Mouse (Mus musculus): Measurements from ENCODE around the gene Tomt. TPM values are rescaled to one million over a fixed set of nuclear protein-coding genes. Genes with fewer than 3 reads are reported as not detected.
A peak's percentile ranks its signal among the peaks of the same experiment; 100 is the strongest.
"Not testable (repeated sequence)": the region's sequence is repeated elsewhere in the genome, so short reads cannot be mapped to it uniquely, and the experiment has no call there.

Gene Tomt
- polyA plus RNA-seq, 1 experiment from 2014 or later, result 0.59 TPM

DNA sequence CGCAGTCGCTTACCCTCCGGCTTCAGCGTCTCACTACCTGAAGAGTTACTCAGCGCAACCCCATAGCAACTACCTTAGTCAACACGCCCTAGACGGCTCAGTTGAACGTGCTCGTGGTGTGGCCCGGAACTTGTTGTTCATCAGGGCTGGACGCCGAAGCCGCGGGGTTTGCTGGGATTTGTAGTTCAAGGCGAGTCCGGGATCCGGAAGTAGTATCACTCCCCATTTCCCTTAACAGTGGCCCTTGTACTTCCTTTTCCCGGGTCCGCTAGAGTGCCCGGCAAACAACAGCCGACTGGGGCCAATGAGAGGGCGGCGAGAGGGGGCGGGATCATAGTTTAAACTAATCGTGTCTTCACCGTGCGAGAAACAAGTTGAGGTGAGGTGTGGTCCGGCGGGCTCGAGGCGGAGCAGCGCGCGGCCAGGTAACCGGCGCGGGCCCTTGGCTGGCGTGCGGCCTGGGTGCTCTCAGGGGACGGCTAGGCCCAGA, 27.6 kb upstream of the Tomt start, which contains the start of the genes Lrrc51 and Numa1:
Gene Lrrc51, minus strand, starts transcription at position 145 of the 490 bp plus-strand sequence.
Gene Numa1, plus strand, starts transcription at position 361 of the 490 bp plus-strand sequence.
- H3K4me3 ChIP-seq, result peak within 1 kb of the TSS; percentile 87
- WGBS, result under 1% methylated on average over 40 of the region's 40 CpGs
- peak within 1 kb of the TSS; percentile 85 for H3K27ac ChIP-seq
- peak within 1 kb of the TSS; percentile 73 for H3K4me2 ChIP-seq
- H3K4me1 ChIP-seq, result peaks cover 21% of the 10 kb centered on the region
- peaks cover 6% of the 10 kb centered on the region for H3K36me3 ChIP-seq
- no peaks in the 10 kb centered on the region for H3K9me3 ChIP-seq
- ATAC-seq (ENCODE audit: insufficient number of reproducible peaks, insufficient read depth, low FRiP score, low TSS enrichment, low read depth), result peak; percentile 97
- H3K9ac ChIP-seq, result peak within 1 kb of the TSS; percentile 92
- H3K27me3 ChIP-seq, result no peaks in the 10 kb centered on the region

DNA sequence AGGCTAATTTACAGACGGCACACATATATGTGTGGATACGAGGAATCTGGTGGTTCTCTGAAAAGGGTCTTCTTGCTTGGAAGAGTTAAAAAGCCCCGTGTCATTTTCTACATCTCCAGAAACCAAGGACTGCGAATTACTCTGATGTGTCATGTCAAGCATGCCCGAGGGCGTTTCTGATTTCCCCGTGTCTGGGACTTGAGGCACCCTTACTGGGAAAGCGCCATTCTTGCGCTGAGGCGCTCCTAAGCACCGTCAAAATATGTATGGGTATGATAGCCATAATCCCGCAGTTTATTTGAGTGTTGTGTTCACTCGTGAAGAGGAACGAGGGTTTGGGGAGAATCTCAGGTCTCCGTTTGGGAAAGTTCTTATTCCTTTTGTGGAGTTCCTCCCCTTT, 27.1 kb upstream of the Tomt start:
- no peak for ATAC-seq (ENCODE audit: insufficient number of reproducible peaks, insufficient read depth, low FRiP score, low TSS enrichment, low read depth)
- WGBS, result 4% methylated on average over 15 of the region's 15 CpGs
- peak overlapping the region; percentile 87 for H3K4me3 ChIP-seq
- no peaks in the 10 kb centered on the region for H3K27me3 ChIP-seq
- no peaks in the 10 kb centered on the region for H3K9me3 ChIP-seq
- H3K36me3 ChIP-seq, result peaks cover 6% of the 10 kb centered on the region
- H3K4me1 ChIP-seq, result peaks cover 21% of the 10 kb centered on the region
- peak overlapping the region; percentile 85 for H3K27ac ChIP-seq
- peak overlapping the region; percentile 73 for H3K4me2 ChIP-seq
- peak overlapping the region; percentile 92 for H3K9ac ChIP-seq

DNA sequence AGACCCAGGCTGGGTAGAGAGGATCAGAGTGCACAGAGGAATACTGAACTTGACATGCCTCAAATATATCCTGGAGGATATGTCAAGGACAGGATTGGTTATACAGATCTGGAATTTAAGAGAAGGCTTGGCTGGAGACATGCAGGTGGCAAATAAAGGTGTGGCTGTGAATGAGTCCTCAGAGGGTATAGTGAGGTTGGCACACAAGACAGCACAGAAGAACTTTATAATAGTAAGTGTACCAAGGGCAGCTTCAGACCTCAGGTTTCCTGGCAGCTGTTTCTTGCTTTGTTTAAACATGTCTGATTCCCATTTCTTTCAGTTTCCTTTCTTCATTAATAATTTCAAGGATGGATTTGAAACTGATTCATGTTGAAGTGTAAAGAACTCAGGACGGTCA, 26.4 kb upstream of the Tomt start:
- 77% methylated on average over 1 of the region's 1 CpGs for WGBS
- H3K9me3 ChIP-seq, result no peaks in the 10 kb centered on the region
- no peak overlapping the region for H3K9ac ChIP-seq
- peaks cover 21% of the 10 kb centered on the region for H3K4me1 ChIP-seq
- peak overlapping the region; percentile 87; the same call in 1 of the 2 replicates for H3K4me3 ChIP-seq
- H3K36me3 ChIP-seq, result peaks cover 5% of the 10 kb centered on the region
- H3K4me2 ChIP-seq, result peak overlapping the region; percentile 73
- no peak overlapping the region for H3K27ac ChIP-seq
- ATAC-seq (ENCODE audit: insufficient number of reproducible peaks, insufficient read depth, low FRiP score, low TSS enrichment, low read depth), result no peak
- no peaks in the 10 kb centered on the region for H3K27me3 ChIP-seq

DNA sequence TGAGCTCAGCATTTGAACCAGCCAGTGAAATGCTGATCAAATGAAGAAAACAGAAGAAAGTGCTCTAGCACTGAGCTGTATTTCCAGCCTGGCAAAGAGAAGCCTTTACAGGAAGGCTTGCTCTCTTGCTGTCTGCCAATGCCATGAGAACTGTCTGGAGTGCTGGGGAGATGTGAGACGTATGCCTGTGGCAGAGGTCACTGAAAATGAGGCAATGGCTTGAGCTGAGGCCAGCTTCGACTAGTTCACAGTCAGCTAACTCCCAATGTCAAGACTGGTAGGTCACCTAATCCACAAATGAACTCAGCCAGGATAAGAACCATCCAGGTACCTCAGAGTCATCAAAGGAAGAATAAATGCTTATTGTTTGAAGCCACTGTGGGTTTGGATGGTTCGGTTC, 21.9 kb upstream of the Tomt start:
- H3K4me3 ChIP-seq, result no peak overlapping the region
- no peak for ATAC-seq (ENCODE audit: insufficient number of reproducible peaks, insufficient read depth, low FRiP score, low TSS enrichment, low read depth)
- no peak overlapping the region for H3K9ac ChIP-seq
- H3K27ac ChIP-seq, result no peak overlapping the region
- no peaks in the 10 kb centered on the region for H3K9me3 ChIP-seq
- no peaks in the 10 kb centered on the region for H3K36me3 ChIP-seq
- H3K4me2 ChIP-seq, result no peak overlapping the region
- H3K4me1 ChIP-seq, result peaks cover 7% of the 10 kb centered on the region; the same call in 1 of the 2 replicates
- H3K27me3 ChIP-seq, result no peaks in the 10 kb centered on the region
- 84% methylated on average over 3 of the region's 3 CpGs for WGBS

DNA sequence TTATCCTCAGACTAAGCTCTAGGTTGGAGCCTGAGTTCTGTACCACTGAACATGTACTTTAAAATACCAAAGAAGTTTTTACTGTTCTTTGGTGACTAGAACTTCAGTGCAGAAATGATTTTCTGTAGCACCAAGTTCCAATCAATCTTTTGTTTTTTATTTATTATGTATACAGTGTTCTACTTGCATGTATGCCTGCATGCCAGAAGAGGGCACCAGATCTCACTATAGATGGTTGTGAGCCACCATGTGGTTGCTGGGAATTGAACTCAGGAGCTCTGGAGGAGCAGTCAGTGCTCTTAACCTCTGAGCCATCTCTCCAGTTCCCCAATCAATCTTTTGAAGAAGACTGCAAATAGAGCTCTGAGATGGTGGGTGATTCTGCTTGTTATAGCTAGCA, 19.7 kb upstream of the Tomt start:
- H3K9me3 ChIP-seq; ATAC-seq (ENCODE audit: insufficient number of reproducible peaks, insufficient read depth, low FRiP score, low TSS enrichment, low read depth); H3K4me2 ChIP-seq; H3K36me3 ChIP-seq; H3K4me3 ChIP-seq; H3K27ac ChIP-seq; H3K9ac ChIP-seq; H3K27me3 ChIP-seq; H3K4me1 ChIP-seq: not testable (repeated sequence)

DNA sequence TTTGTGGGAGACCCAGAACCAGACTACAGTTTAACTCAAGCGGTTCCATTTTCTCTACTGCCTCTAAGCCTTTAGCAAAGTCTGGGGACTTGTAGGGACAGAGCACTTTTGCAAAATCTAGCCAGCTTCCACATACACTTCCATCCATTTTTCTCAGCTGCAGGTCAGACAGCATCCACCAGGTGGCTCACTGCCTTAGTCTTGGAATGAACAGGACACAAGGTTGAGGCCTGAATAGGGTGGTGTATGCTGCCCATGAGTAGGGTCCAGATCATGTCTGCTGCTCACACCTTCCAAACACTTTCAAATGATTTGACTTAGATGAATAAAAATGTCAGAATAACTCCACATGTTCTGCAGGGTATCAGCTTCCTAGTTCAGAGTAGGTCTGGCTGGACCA, 11.9 kb upstream of the Tomt start:
- no peak overlapping the region for H3K9ac ChIP-seq
- H3K4me2 ChIP-seq, result no peak overlapping the region
- 14% methylated on average over 1 of the region's 1 CpGs for WGBS
- no peak overlapping the region for H3K4me3 ChIP-seq
- 0 out of 2 replicates have a peak, but pooled peaks cover 4% of the 10 kb centered on the region for H3K4me1 ChIP-seq
- no peak overlapping the region for H3K27ac ChIP-seq
- H3K27me3 ChIP-seq, result no peaks in the 10 kb centered on the region
- H3K36me3 ChIP-seq, result peaks cover 32% of the 10 kb centered on the region
- H3K9me3 ChIP-seq, result no peaks in the 10 kb centered on the region
- ATAC-seq (ENCODE audit: insufficient number of reproducible peaks, insufficient read depth, low FRiP score, low TSS enrichment, low read depth), result 0 out of 2 replicates have a peak, but pooled peaks have one; percentile 43

DNA sequence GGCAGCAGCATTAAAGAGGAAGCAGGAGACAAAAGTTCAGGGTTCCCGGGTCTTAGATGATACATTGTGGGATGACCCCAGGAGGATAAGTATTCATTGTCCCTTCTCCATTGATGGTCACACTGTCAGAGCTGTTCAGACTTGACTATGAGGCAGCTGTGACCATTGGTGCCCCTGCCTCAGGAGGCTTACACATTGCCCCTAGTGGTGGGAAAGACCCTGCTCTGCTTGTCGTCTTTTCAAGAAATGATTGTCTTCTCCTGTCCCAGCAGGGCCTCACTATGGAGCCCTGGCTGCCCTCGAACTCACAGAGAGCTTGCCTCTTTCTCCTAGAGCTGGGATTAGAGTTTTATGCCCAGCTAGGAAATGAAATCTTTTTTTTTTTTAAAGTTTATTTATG, 5.8 kb upstream of the Tomt start:
- Histone ChIP-seq H3K4me2 (no peak overlapping the region), H3K4me3 (no peak overlapping the region), H3K4me1 (peaks cover 5% of the 10 kb centered on the region), H3K27me3 (no peaks in the 10 kb centered on the region), H3K27ac (no peak overlapping the region), H3K36me3 (peaks cover 71% of the 10 kb centered on the region), H3K9me3 (no peaks in the 10 kb centered on the region), H3K9ac (no peak overlapping the region)
- ATAC-seq (ENCODE audit: insufficient number of reproducible peaks, insufficient read depth, low FRiP score, low TSS enrichment, low read depth), result no peak
- WGBS, result 67% methylated on average over 3 of the region's 3 CpGs

DNA sequence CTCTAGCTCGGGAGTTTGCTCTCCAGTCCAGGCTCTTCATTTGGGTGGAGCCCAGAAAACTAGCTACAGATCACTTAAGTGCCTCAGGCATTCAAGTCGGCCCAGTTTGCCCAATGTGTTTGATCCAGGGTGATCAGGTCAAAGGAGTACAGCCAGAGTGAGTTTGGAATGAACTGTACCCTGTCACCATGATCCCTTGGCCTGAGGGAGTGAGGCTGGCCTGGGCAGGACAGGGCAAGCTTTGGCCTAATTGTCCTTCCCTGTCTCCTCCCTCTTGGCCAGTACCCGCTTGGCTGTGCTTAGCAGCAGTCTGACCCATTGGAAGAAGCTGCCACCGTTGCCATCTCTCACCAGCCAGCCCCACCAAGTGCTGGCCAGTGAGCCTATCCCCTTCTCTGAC, 4.0 kb upstream of the Tomt start:
- WGBS, result 70% methylated on average over 4 of the region's 4 CpGs
- ATAC-seq (ENCODE audit: insufficient number of reproducible peaks, insufficient read depth, low FRiP score, low TSS enrichment, low read depth), result no peak
- peaks cover 59% of the 10 kb centered on the region for H3K36me3 ChIP-seq

DNA sequence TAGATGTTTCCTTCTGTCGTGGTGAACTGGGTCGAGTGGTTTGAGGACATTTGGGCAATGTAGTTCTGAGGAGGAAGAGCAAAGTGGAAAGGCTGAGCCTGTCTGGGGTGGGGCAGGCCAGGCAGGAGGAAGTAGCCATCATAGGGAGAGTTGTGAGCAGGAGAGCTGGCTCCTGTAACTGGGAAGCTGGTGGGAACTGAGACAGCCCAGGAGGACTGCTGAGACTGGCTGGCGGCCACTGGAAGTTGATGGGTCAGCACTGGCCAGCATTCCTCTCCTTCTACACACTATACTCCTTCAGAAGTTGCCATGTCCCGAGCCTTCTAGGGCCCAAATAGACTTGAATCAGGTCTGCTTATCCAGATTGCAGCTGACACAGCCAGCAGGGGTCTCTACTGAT, 2.2 kb upstream of the Tomt start:
- WGBS, result 70% methylated on average over 4 of the region's 4 CpGs
- no peak overlapping the region for H3K27ac ChIP-seq

More for the DNA sequence above, 4.0 kb upstream of the Tomt start:
- Histone ChIP-seq H3K4me2 (no peak overlapping the region), H3K9me3 (no peaks in the 10 kb centered on the region), H3K27ac (no peak overlapping the region), H3K9ac (no peak overlapping the region), H3K4me3 (no peak overlapping the region), H3K27me3 (no peaks in the 10 kb centered on the region), H3K4me1 (peaks cover 14% of the 10 kb centered on the region)

DNA sequence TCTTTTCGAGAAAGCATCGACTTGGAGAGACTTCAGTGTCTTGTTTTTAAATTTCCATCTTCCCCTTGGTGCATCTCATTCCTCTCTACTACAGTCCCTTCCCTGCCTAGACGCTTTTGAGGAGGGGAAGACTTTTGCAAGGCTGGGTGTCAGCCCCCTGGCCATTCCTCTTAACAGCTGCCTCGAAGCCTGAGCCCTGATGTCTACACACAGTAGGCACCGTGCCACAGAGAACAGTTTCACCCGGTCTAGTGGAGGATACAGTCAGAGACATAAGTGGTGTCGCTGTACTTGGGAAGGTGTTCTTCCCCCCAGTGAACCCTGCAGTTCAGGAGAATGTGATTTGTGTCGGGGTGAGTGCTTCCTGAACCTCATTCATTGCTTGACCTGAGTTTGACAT, 537 bp upstream of the Tomt start:
- H3K4me2 ChIP-seq, result peak overlapping the region; percentile 70
- 71% methylated on average over 8 of the region's 8 CpGs for WGBS
- H3K9ac ChIP-seq, result peak overlapping the region; percentile 92
- peaks cover 19% of the 10 kb centered on the region for H3K4me1 ChIP-seq
- ATAC-seq (ENCODE audit: insufficient number of reproducible peaks, insufficient read depth, low FRiP score, low TSS enrichment, low read depth), result no peak
- peak overlapping the region; percentile 83 for H3K4me3 ChIP-seq
- no peaks in the 10 kb centered on the region for H3K27me3 ChIP-seq
- no peak overlapping the region for H3K27ac ChIP-seq
- H3K36me3 ChIP-seq, result peaks cover 35% of the 10 kb centered on the region
- no peaks in the 10 kb centered on the region for H3K9me3 ChIP-seq

More for the DNA sequence above, 2.2 kb upstream of the Tomt start:
- ATAC-seq (ENCODE audit: insufficient number of reproducible peaks, insufficient read depth, low FRiP score, low TSS enrichment, low read depth), result no peak
- Histone ChIP-seq H3K4me2 (no peak overlapping the region), H3K36me3 (peaks cover 42% of the 10 kb centered on the region), H3K27me3 (no peaks in the 10 kb centered on the region), H3K9ac (no peak overlapping the region), H3K4me1 (peaks cover 19% of the 10 kb centered on the region), H3K4me3 (no peak overlapping the region), H3K9me3 (no peaks in the 10 kb centered on the region)

DNA sequence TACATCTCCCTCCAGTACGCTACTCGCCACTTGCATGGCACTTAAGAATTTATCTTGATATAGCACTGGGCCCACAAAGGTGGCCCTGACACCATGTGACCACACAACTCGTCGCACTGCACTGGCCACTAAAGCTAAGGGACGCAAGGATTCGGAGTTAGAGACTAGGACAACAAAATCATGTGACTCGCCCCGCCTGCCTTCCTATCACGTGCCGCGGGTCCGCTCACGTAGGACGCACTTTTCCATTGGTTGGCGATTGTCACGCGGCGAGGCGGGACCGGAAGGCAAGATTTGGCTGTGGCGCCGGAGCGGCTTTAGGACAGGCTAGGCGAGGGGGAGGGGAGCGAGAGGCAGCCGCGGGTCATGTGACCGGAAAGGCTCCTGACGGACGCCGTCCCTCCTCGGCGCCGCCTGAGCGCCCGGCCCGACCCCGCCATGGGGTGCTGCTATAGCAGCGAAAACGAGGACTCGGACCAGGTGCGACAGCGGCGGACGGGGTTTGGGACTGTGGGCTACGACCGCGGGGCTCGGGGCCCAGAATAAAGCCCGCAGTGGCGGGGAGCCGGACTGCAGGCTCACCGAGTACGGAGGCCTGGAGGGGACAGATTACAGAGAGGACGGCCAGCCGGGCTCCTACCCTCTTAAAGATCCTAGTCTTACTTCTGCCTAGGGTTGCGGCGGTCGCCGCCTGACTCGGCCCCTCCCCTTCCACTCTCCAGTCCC, 435 bp downstream of the Tomt start, which contains the start of gene Lamtor1:
Gene Lamtor1, plus strand, starts transcription at position 344 of the 726 bp plus-strand sequence.
- peak within 1 kb of the TSS; percentile 95 for H3K27ac ChIP-seq
- peak within 1 kb of the TSS; percentile 70 for H3K4me2 ChIP-seq
- no peaks in the 10 kb centered on the region for H3K9me3 ChIP-seq
- H3K9ac ChIP-seq, result peak within 1 kb of the TSS; percentile 92
- peaks cover 19% of the 10 kb centered on the region for H3K4me1 ChIP-seq
- H3K27me3 ChIP-seq, result no peaks in the 10 kb centered on the region
- WGBS, result under 1% methylated on average over 61 of the region's 61 CpGs
- H3K4me3 ChIP-seq, result peak within 1 kb of the TSS; percentile 83
- ATAC-seq (ENCODE audit: insufficient number of reproducible peaks, insufficient read depth, low FRiP score, low TSS enrichment, low read depth), result peak; percentile 98
- peaks cover 26% of the 10 kb centered on the region for H3K36me3 ChIP-seq

DNA sequence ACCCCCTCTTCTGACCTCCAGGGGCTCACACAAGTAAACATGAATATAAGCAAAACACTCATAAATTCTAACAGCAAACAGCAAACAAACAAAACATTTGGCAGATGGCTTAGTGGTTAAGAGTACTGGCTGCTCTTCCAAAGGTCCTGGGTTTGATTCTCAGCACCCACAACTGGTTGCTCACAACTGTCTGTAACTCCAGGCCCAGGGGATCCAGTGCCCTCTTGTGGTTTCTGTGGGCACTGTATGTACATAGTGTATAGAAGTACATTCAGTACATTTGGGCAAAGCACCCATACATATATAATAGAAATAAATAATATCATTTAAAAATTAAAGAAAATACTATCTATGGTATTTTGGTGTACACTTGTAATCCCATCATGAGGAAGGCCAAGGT, 3.3 kb downstream of the Tomt start:
- peaks cover 21% of the 10 kb centered on the region for H3K4me1 ChIP-seq
- H3K4me2 ChIP-seq, result no peak overlapping the region
- H3K27me3 ChIP-seq, result no peaks in the 10 kb centered on the region
- H3K27ac ChIP-seq, result no peak overlapping the region
- no peak for ATAC-seq (ENCODE audit: insufficient number of reproducible peaks, insufficient read depth, low FRiP score, low TSS enrichment, low read depth)
- no peak overlapping the region for H3K9ac ChIP-seq
- no peak overlapping the region for H3K4me3 ChIP-seq
- H3K36me3 ChIP-seq, result peaks cover 16% of the 10 kb centered on the region; the same call in 1 of the 2 replicates
- no peaks in the 10 kb centered on the region for H3K9me3 ChIP-seq

All from embryonic facial prominence, embryonic 13.5 days (tissue).